Mouse (Mus musculus): ENCODE measurements around the gene Cnot1. TPM values are rescaled to one million over a fixed set of nuclear protein-coding genes. Genes with fewer than 3 reads are reported as not detected.

Cnot1 gene
- polyA plus RNA-seq, 1 experiment from 2014 or later = 51.7 TPM

GRCm38 (mm10) chr8:95698179-95698578, 109.1 kb downstream of the Cnot1 start:
- Histone ChIP-seq H3K9ac (replicated peaks) (no peak overlapping the region), H3K36me3 (no peaks in the 10 kb centered on the region), H3K4me2 (replicated peaks) (no peak overlapping the region), H3K27me3 (peaks cover 4% of the 10 kb centered on the region; the same call in 1 of the 2 replicates), H3K4me3 (no peak overlapping the region), H3K27ac (replicated peaks) (no peak overlapping the region), H3K4me1 (peaks cover 44% of the 10 kb centered on the region), H3K9me3 (no peaks in the 10 kb centered on the region)
- WGBS = 34% methylated on average over 6 of the region's 6 CpGs
- no peak for ATAC-seq (replicated peaks)

GRCm38 (mm10) chr8:95697128-95697527, 110.1 kb downstream of the Cnot1 start:
- Histone ChIP-seq H3K36me3 (no peaks in the 10 kb centered on the region), H3K4me3 (no peak overlapping the region), H3K4me2 (replicated peaks) (peak overlapping the region; percentile 30), H3K27me3 (peaks cover 4% of the 10 kb centered on the region; the same call in 1 of the 2 replicates), H3K4me1 (peaks cover 39% of the 10 kb centered on the region), H3K9me3 (no peaks in the 10 kb centered on the region), H3K9ac (replicated peaks) (0 out of 2 replicates have a peak overlapping the region, but pooled peaks have one; percentile 18), H3K27ac (replicated peaks) (no peak overlapping the region; the same call in 1 of the 2 replicates)
- ATAC-seq (replicated peaks) = peak; percentile 69
- WGBS = 1% methylated on average over 11 of the region's 11 CpGs

GRCm38 (mm10) chr8:95696661-95697060, 110.6 kb downstream of the Cnot1 start:
- peaks cover 4% of the 10 kb centered on the region; the same call in 1 of the 2 replicates for H3K27me3 ChIP-seq
- ATAC-seq (replicated peaks) = no peak
- H3K9ac ChIP-seq (replicated peaks) = 0 out of 2 replicates have a peak overlapping the region, but pooled peaks have one; percentile 17
- no peak overlapping the region for H3K27ac ChIP-seq (replicated peaks)
- 63% methylated on average over 8 of the region's 8 CpGs for WGBS
- peak overlapping the region; percentile 30 for H3K4me2 ChIP-seq (replicated peaks)
- H3K4me3 ChIP-seq = no peak overlapping the region
- no peaks in the 10 kb centered on the region for H3K36me3 ChIP-seq
- H3K9me3 ChIP-seq = no peaks in the 10 kb centered on the region
- H3K4me1 ChIP-seq = peaks cover 35% of the 10 kb centered on the region

- no peak overlapping the region for H3K9ac ChIP-seq (replicated peaks)
These were observed 112.6 kb downstream of the Cnot1 start for GRCm38 (mm10) chr8:95694631-95695030.

GRCm38 (mm10) chr8:95690929-95691541, 116.2 kb downstream of the Cnot1 start:
- no peak overlapping the region for H3K9ac ChIP-seq (replicated peaks)
- H3K9me3 ChIP-seq = no peaks in the 10 kb centered on the region
- no peak overlapping the region for H3K4me2 ChIP-seq (replicated peaks)
- H3K27me3 ChIP-seq = no peaks in the 10 kb centered on the region
- no peak overlapping the region for H3K27ac ChIP-seq (replicated peaks)
- H3K4me3 ChIP-seq = no peak overlapping the region
- H3K36me3 ChIP-seq = no peaks in the 10 kb centered on the region
- peaks cover 19% of the 10 kb centered on the region for H3K4me1 ChIP-seq
- ATAC-seq (replicated peaks) = no peak
- WGBS = 83% methylated on average over 13 of the region's 13 CpGs

More at GRCm38 (mm10) chr8:95694631-95695030, 112.6 kb downstream of the Cnot1 start:
- Histone ChIP-seq H3K4me3 (no peak overlapping the region), H3K27me3 (peaks cover 4% of the 10 kb centered on the region; the same call in 1 of the 2 replicates), H3K27ac (replicated peaks) (no peak overlapping the region), H3K4me2 (replicated peaks) (no peak overlapping the region), H3K36me3 (no peaks in the 10 kb centered on the region), H3K9me3 (no peaks in the 10 kb centered on the region), H3K4me1 (peaks cover 19% of the 10 kb centered on the region)
- WGBS = 9% methylated on average over 6 of the region's 6 CpGs
- ATAC-seq (replicated peaks) = no peak

- Histone ChIP-seq H3K9me3 (no peaks in the 10 kb centered on the region), H3K4me1 (peaks cover 8% of the 10 kb centered on the region), H3K4me2 (replicated peaks) (no peak overlapping the region), H3K27ac (replicated peaks) (no peak overlapping the region), H3K4me3 (no peak overlapping the region), H3K27me3 (no peaks in the 10 kb centered on the region), H3K9ac (replicated peaks) (no peak overlapping the region), H3K36me3 (no peaks in the 10 kb centered on the region)
- 46% methylated on average over 10 of the region's 10 CpGs for WGBS
- ATAC-seq (replicated peaks) = peak; percentile 61
These were observed 119.1 kb downstream of the Cnot1 start for GRCm38 (mm10) chr8:95688073-95688672.

- H3K9me3 ChIP-seq = no peaks in the 10 kb centered on the region
- peak overlapping the region; percentile 89 for H3K4me3 ChIP-seq
- ATAC-seq (replicated peaks) = peak; percentile 70
- H3K36me3 ChIP-seq = no peaks in the 10 kb centered on the region
- peaks cover 6% of the 10 kb centered on the region; the same call in 1 of the 2 replicates for H3K27me3 ChIP-seq
- H3K4me2 ChIP-seq (replicated peaks) = peak overlapping the region; percentile 86
- peaks cover 22% of the 10 kb centered on the region for H3K4me1 ChIP-seq
- H3K27ac ChIP-seq (replicated peaks) = peak overlapping the region; percentile 69
- H3K9ac ChIP-seq (replicated peaks) = peak overlapping the region; percentile 74
- under 1% methylated on average over 64 of the region's 70 CpGs for WGBS
These were observed 129.1 kb downstream of the Cnot1 start for GRCm38 (mm10) chr8:95678024-95678611.

GRCm38 (mm10) chr8:95677591-95678023, 129.7 kb downstream of the Cnot1 start:
- H3K4me3 ChIP-seq = peak overlapping the region; percentile 89
- H3K27ac ChIP-seq (replicated peaks) = peak overlapping the region; percentile 69
- WGBS = 1% methylated on average over 37 of the region's 48 CpGs
- H3K9me3 ChIP-seq = no peaks in the 10 kb centered on the region
- H3K9ac ChIP-seq (replicated peaks) = peak overlapping the region; percentile 74
- peaks cover 22% of the 10 kb centered on the region for H3K4me1 ChIP-seq
- H3K36me3 ChIP-seq = no peaks in the 10 kb centered on the region
- peaks cover 6% of the 10 kb centered on the region; the same call in 1 of the 2 replicates for H3K27me3 ChIP-seq
- peak overlapping the region; percentile 86 for H3K4me2 ChIP-seq (replicated peaks)
- peak; percentile 55 for ATAC-seq (replicated peaks)

GRCm38 (mm10) chr8:95676631-95677030, 130.6 kb downstream of the Cnot1 start, which contains the start of gene Ndrg4:
Ndrg4 (plus strand) TSS chr8:95676980.
- H3K27me3 ChIP-seq = peaks cover 6% of the 10 kb centered on the region; the same call in 1 of the 2 replicates
- WGBS = 55% methylated on average over 9 of the region's 9 CpGs

GRCm38 (mm10) chr8:95672811-95673210, 134.5 kb downstream of the Cnot1 start:
- Histone ChIP-seq H3K9me3 (no peaks in the 10 kb centered on the region), H3K27ac (replicated peaks) (no peak overlapping the region), H3K27me3 (peaks cover 6% of the 10 kb centered on the region; the same call in 1 of the 2 replicates), H3K9ac (replicated peaks) (no peak overlapping the region), H3K4me2 (replicated peaks) (no peak overlapping the region), H3K4me1 (peaks cover 9% of the 10 kb centered on the region; the same call in 1 of the 2 replicates), H3K36me3 (no peaks in the 10 kb centered on the region), H3K4me3 (no peak overlapping the region)
- no peak for ATAC-seq (replicated peaks)
- WGBS = 73% methylated on average over 5 of the region's 5 CpGs

More at GRCm38 (mm10) chr8:95676631-95677030, 130.6 kb downstream of the Cnot1 start, which contains the start of gene Ndrg4:
- H3K27ac ChIP-seq (replicated peaks) = peak within 1 kb of the TSS; percentile 69
- H3K9ac ChIP-seq (replicated peaks) = peak within 1 kb of the TSS; percentile 74
- no peaks in the 10 kb centered on the region for H3K9me3 ChIP-seq
- no peak for ATAC-seq (replicated peaks)
- H3K4me3 ChIP-seq = peak within 1 kb of the TSS; percentile 89
- peaks cover 22% of the 10 kb centered on the region for H3K4me1 ChIP-seq
- H3K36me3 ChIP-seq = no peaks in the 10 kb centered on the region
- peak within 1 kb of the TSS; percentile 86 for H3K4me2 ChIP-seq (replicated peaks)

- no peak overlapping the region for H3K4me2 ChIP-seq (replicated peaks)
- H3K4me1 ChIP-seq = 0 out of 2 replicates have a peak, but pooled peaks cover 5% of the 10 kb centered on the region
- H3K9ac ChIP-seq (replicated peaks) = no peak overlapping the region
- 73% methylated on average over 6 of the region's 6 CpGs for WGBS
- H3K4me3 ChIP-seq = no peak overlapping the region
- no peak for ATAC-seq (replicated peaks)
- no peaks in the 10 kb centered on the region for H3K36me3 ChIP-seq
- H3K27me3 ChIP-seq = no peaks in the 10 kb centered on the region
- H3K9me3 ChIP-seq = no peaks in the 10 kb centered on the region
- H3K27ac ChIP-seq (replicated peaks) = no peak overlapping the region
These were observed 135.4 kb downstream of the Cnot1 start for GRCm38 (mm10) chr8:95671861-95672260.

- 91% methylated on average over 2 of the region's 2 CpGs for WGBS
- Histone ChIP-seq H3K36me3 (no peaks in the 10 kb centered on the region), H3K9ac (replicated peaks) (no peak overlapping the region), H3K4me3 (no peak overlapping the region), H3K4me1 (0 out of 2 replicates have a peak, but pooled peaks cover 5% of the 10 kb centered on the region), H3K4me2 (replicated peaks) (no peak overlapping the region), H3K9me3 (no peaks in the 10 kb centered on the region), H3K27me3 (no peaks in the 10 kb centered on the region), H3K27ac (replicated peaks) (no peak overlapping the region)
- ATAC-seq (replicated peaks) = no peak
These were observed 137.3 kb downstream of the Cnot1 start for GRCm38 (mm10) chr8:95669967-95670366.

Measured in forebrain, embryonic 15.5 days (tissue).